Mouse (Mus musculus) C2C12 (cell line): Measurements from ENCODE around the gene Aebp1.

ENCODE experiments used
- CTCF ChIP-seq: IDR thresholded peaks from one replicate; pipeline ENCODE4 v1.5.1; 2011; ENCODE audit not compliant: control insufficient read depth, insufficient read depth, insufficient read length
- MYOD1 ChIP-seq: IDR thresholded peaks from one replicate; pipeline ENCODE4 v1.6.1; 2011; ENCODE audit warnings: low read depth; ENCODE audit not compliant: control insufficient read depth, insufficient read length
- USF1 ChIP-seq: IDR thresholded peaks from one replicate; pipeline ENCODE4 v1.6.1; 2011; ENCODE audit warnings: low read depth, mild to moderate bottlenecking, control low read depth, moderate library complexity

DNA sequence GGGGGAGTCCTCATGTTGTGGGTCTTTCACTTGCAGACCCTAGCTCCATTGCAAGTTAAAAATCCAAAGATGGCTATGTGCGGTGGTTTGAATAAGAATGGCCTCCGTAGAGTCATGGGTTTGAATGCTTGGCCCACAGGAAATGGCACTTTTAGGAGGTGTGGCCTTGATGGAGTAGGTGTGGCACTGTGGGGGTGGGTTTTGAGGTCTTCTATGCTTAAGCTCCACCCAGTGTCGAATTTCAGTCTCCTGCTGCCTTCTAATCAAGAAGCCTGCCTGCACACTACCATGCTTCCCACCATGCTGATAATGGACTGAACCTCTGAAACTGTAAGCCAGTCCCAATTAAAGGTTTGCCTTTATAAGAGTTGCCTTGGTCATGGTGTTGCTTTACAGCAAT is 18.6 kb upstream of the Aebp1 start:
- TF ChIP-seq CTCF, result no peak
- TF ChIP-seq USF1, result no peak
- TF ChIP-seq MYOD1, result no peak
